Mouse (Mus musculus): ENCODE measurements around the gene Hoxa10. TPM values are rescaled to one million over a fixed set of nuclear protein-coding genes. Genes with fewer than 3 reads are reported as not detected.
A peak's percentile ranks its signal among the peaks of the same experiment; 100 is the strongest.

Hoxa10 gene
- polyA plus RNA-seq, 1 experiment from 2014 or later = 20.2 TPM

DNA sequence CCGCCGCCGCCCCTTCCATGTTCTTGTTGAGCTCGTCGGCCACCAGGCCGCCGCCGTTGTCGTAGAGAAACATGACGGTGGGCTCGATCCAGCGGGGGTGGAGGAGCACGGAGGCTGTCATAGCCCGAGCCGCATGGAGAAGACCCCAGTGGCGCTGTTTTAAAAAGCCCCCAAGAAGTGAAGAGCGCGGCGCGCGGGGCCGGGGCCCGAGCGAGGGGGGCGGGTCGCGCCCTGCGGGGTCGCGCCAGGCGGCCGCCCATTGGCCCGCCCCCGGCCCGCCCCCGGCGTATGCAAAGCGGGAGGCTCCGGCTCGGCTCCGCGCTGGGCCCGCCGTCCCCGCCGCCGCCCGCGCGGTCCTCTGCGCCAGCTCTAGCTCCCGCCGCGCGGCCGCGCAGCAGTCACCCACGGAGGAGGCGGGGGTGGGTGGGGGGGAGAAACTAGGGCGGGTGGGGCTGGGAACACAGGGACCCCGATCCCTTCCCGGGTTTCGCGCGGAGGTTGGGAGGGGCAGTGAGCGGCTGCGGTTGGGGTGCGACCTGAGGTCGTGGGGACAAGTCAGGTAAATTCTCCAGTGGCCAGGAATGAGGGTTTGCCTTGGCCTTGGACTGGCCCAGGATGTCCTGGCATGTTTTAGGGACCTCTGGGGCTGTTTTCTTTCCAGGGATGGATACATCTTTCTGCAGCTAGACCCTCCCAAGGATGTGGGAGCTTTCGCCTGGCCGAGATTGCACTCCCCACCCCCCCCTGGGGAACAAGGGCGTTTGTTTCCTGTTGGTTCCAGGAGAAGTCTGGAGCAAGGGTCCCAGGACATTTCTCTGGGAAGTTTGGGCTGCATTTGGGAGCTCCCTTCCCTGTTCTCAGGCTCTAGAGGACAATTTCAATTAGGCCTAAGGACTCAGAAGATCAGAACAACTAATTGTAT, 20.3 kb upstream of the Hoxa10 start, which contains the start of gene Hoxa13:
Gene Hoxa13 (minus strand): TSS at position 227 of the 922 bp plus-strand sequence.
- no peaks in the 10 kb centered on the region for H3K36me3 ChIP-seq
- peak; percentile 84 for ATAC-seq
- no peaks in the 10 kb centered on the region for H3K9me3 ChIP-seq
- peaks cover 82% of the 10 kb centered on the region for H3K27me3 ChIP-seq (replicated peaks)
- H3K4me2 ChIP-seq (replicated peaks) = peak within 1 kb of the TSS; percentile 79
- under 1% methylated on average over 60 of the region's 72 CpGs for WGBS
- H3K27ac ChIP-seq = no peak within 1 kb of the TSS
- H3K4me3 ChIP-seq (replicated peaks) = peak within 1 kb of the TSS; percentile 44
- H3K4me1 ChIP-seq (replicated peaks) = peaks cover 13% of the 10 kb centered on the region
- H3K9ac ChIP-seq = peak within 1 kb of the TSS; percentile 20; the same call in 1 of the 2 replicates

- Histone ChIP-seq H3K27me3 (replicated peaks) (peaks cover 78% of the 10 kb centered on the region), H3K9me3 (no peaks in the 10 kb centered on the region), H3K27ac (no peak overlapping the region), H3K9ac (peak overlapping the region; percentile 20; the same call in 1 of the 2 replicates), H3K4me2 (replicated peaks) (peak overlapping the region; percentile 79), H3K4me1 (replicated peaks) (peaks cover 13% of the 10 kb centered on the region), H3K36me3 (no peaks in the 10 kb centered on the region), H3K4me3 (replicated peaks) (peak overlapping the region; percentile 44)
- under 1% methylated on average over 39 of the region's 39 CpGs for WGBS
- peak; percentile 54 for ATAC-seq
Measured at GRCm38 (mm10) chr6:52259811-52260261, 19.2 kb upstream of the Hoxa10 start.

GRCm38 (mm10) chr6:52259081-52259790, 18.6 kb upstream of the Hoxa10 start:
- Histone ChIP-seq H3K9ac (no peak overlapping the region), H3K4me2 (replicated peaks) (peak overlapping the region; percentile 79), H3K36me3 (no peaks in the 10 kb centered on the region), H3K4me3 (replicated peaks) (peak overlapping the region; percentile 44), H3K9me3 (no peaks in the 10 kb centered on the region), H3K27me3 (replicated peaks) (peaks cover 73% of the 10 kb centered on the region), H3K27ac (no peak overlapping the region), H3K4me1 (replicated peaks) (peaks cover 13% of the 10 kb centered on the region)
- 2% methylated on average over 25 of the region's 25 CpGs for WGBS
- peak; percentile 50; the same call in 1 of the 2 replicates for ATAC-seq

GRCm38 (mm10) chr6:52256956-52257355, 16.3 kb upstream of the Hoxa10 start:
- H3K4me2 ChIP-seq (replicated peaks) = no peak overlapping the region

GRCm38 (mm10) chr6:52253511-52254500, 13.2 kb upstream of the Hoxa10 start:
- H3K27me3 ChIP-seq (replicated peaks) = peaks cover 75% of the 10 kb centered on the region
- H3K9ac ChIP-seq = no peak overlapping the region
- peak overlapping the region; percentile 20 for H3K4me3 ChIP-seq (replicated peaks)
- no peaks in the 10 kb centered on the region for H3K9me3 ChIP-seq
- 2% methylated on average over 59 of the region's 59 CpGs for WGBS
- H3K4me1 ChIP-seq (replicated peaks) = 0 out of 2 replicates have a peak, but pooled peaks cover 4% of the 10 kb centered on the region
- no peak overlapping the region for H3K27ac ChIP-seq
- H3K4me2 ChIP-seq (replicated peaks) = peak overlapping the region; percentile 39; the same call in 1 of the 2 replicates
- no peaks in the 10 kb centered on the region for H3K36me3 ChIP-seq
- ATAC-seq = no peak

More at GRCm38 (mm10) chr6:52256956-52257355, 16.3 kb upstream of the Hoxa10 start:
- WGBS = under 1% methylated on average over 6 of the region's 6 CpGs
- no peaks in the 10 kb centered on the region for H3K9me3 ChIP-seq
- peaks cover 73% of the 10 kb centered on the region for H3K27me3 ChIP-seq (replicated peaks)
- no peak overlapping the region for H3K4me3 ChIP-seq (replicated peaks)
- ATAC-seq = no peak
- H3K27ac ChIP-seq = no peak overlapping the region
- no peaks in the 10 kb centered on the region for H3K36me3 ChIP-seq
- H3K9ac ChIP-seq = no peak overlapping the region
- peaks cover 17% of the 10 kb centered on the region for H3K4me1 ChIP-seq (replicated peaks)

- Histone ChIP-seq H3K9ac (no peak overlapping the region), H3K36me3 (no peaks in the 10 kb centered on the region), H3K4me2 (replicated peaks) (peak overlapping the region; percentile 39; the same call in 1 of the 2 replicates), H3K4me1 (replicated peaks) (0 out of 2 replicates have a peak, but pooled peaks cover 4% of the 10 kb centered on the region), H3K27me3 (replicated peaks) (peaks cover 77% of the 10 kb centered on the region), H3K4me3 (replicated peaks) (peak overlapping the region; percentile 10; the same call in 1 of the 2 replicates), H3K27ac (no peak overlapping the region), H3K9me3 (no peaks in the 10 kb centered on the region)
- WGBS = 3% methylated on average over 35 of the region's 35 CpGs
- no peak for ATAC-seq
Measured at GRCm38 (mm10) chr6:52252775-52253376, 12.2 kb upstream of the Hoxa10 start.

DNA sequence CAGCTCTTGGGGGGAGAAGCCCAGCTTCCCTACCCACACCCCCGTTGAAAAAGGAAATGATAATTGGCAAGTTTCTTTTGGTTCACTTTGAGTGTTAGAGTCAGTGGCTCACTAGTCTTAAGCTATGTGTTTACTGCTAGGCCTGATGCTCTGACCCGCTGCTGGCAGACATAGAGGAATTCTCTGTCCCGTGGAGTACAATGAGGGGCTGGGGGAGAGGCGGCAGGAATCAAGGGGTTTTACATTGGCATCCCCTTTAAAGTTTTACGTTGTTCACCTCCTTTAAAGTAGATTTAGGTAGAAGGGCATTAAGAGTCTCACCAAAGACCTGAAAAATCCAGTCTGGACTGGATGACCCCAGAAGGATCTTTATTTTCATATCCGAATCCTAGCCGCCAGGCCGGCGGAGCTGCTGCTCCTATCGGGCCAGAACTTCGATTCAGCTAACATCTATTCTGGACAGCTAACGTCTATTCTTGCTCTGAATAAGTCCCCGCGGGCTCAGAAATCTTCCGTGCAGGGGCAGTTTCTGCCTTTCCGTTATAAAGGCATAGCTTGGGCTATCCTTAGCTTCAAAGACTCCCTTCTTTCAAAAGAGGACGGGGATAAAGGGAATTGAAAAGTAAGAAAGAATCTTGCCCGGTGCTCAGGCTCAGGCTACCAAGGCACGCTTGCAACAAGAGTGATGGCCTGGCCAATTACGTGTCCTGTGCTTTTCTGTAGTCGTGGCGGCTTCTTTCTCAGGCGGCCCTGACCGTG, 11.5 kb upstream of the Hoxa10 start:
- Histone ChIP-seq H3K4me3 (replicated peaks) (no peak overlapping the region), H3K27me3 (replicated peaks) (peaks cover 82% of the 10 kb centered on the region), H3K27ac (no peak overlapping the region), H3K4me2 (replicated peaks) (no peak overlapping the region), H3K9ac (no peak overlapping the region), H3K4me1 (replicated peaks) (0 out of 2 replicates have a peak, but pooled peaks cover 4% of the 10 kb centered on the region), H3K9me3 (no peaks in the 10 kb centered on the region), H3K36me3 (no peaks in the 10 kb centered on the region)
- WGBS = 4% methylated on average over 24 of the region's 24 CpGs
- no peak for ATAC-seq

GRCm38 (mm10) chr6:52251177-52251879, 10.7 kb upstream of the Hoxa10 start:
- no peaks in the 10 kb centered on the region for H3K9me3 ChIP-seq
- H3K4me2 ChIP-seq (replicated peaks) = no peak overlapping the region
- no peaks in the 10 kb centered on the region for H3K36me3 ChIP-seq
- no peak overlapping the region for H3K9ac ChIP-seq
- ATAC-seq = no peak
- peaks cover 85% of the 10 kb centered on the region for H3K27me3 ChIP-seq (replicated peaks)
- no peak overlapping the region for H3K4me3 ChIP-seq (replicated peaks)
- 0 out of 2 replicates have a peak, but pooled peaks cover 6% of the 10 kb centered on the region for H3K4me1 ChIP-seq (replicated peaks)
- WGBS = 12% methylated on average over 7 of the region's 7 CpGs
- no peak overlapping the region for H3K27ac ChIP-seq

DNA sequence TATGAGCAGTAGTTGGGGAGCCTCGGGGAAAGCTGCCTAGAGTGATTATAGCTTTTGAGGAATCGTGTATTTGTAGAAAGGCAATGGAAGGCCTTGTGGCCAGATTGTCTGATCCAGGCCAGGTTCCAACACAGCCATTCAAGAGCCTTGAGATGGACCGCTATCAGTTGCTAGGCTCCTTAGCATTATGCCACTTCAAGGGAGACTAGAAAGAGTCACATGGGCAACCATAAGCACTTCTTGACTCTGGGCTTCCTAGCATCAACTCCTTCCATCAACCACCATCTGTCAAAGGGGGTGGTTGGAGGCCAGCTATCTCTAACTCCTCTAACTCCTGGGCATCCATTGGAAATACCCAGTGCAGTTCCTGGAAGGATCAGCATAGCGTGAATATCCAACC, 9.2 kb upstream of the Hoxa10 start:
- no peaks in the 10 kb centered on the region for H3K36me3 ChIP-seq
- no peak overlapping the region for H3K4me3 ChIP-seq (replicated peaks)
- H3K9ac ChIP-seq = no peak overlapping the region
- H3K27me3 ChIP-seq (replicated peaks) = peaks cover 91% of the 10 kb centered on the region
- 0 out of 2 replicates have a peak, but pooled peaks cover 18% of the 10 kb centered on the region for H3K4me1 ChIP-seq (replicated peaks)
- H3K27ac ChIP-seq = no peak overlapping the region
- ATAC-seq = no peak
- WGBS = 6% methylated on average over 4 of the region's 4 CpGs
- peak overlapping the region; percentile 30 for H3K4me2 ChIP-seq (replicated peaks)
- H3K9me3 ChIP-seq = no peaks in the 10 kb centered on the region

GRCm38 (mm10) chr6:52249415-52249738, 8.7 kb upstream of the Hoxa10 start:
- Histone ChIP-seq H3K4me1 (replicated peaks) (0 out of 2 replicates have a peak, but pooled peaks cover 18% of the 10 kb centered on the region), H3K36me3 (no peaks in the 10 kb centered on the region), H3K9ac (peak overlapping the region; percentile 23; the same call in 1 of the 2 replicates), H3K9me3 (no peaks in the 10 kb centered on the region), H3K27me3 (replicated peaks) (peaks cover 94% of the 10 kb centered on the region), H3K4me2 (replicated peaks) (peak overlapping the region; percentile 30), H3K4me3 (replicated peaks) (no peak overlapping the region; the same call in 1 of the 2 replicates), H3K27ac (no peak overlapping the region)
- ATAC-seq = no peak
- WGBS = 2% methylated on average over 16 of the region's 16 CpGs
